Mouse (Mus musculus) lung, embryonic 15.5 days (tissue): ENCODE results near the gene Mtap. TPM values are rescaled to one million over a fixed set of nuclear protein-coding genes. Genes with fewer than 3 reads are reported as not detected.
A peak's percentile ranks its signal among the peaks of the same experiment; 100 is the strongest.

ENCODE experiments used
- ATAC-seq: fragments of 200-750 bp; cut with Nextera tagmentation; 2 replicates; pipeline ENCODE4 v1.8.0; 2017; ENCODE audit warnings: moderate number of reproducible peaks, borderline replicate concordance; ENCODE audit not compliant: low FRiP score, low TSS enrichment; ENCODE audit errors: extremely low read depth
- H3K27ac ChIP-seq: fragments of 300-500 bp; sonication (generic); 2 replicates; pipeline ENCODE4 v1.5.1; 2015; ENCODE audit warnings: moderate library complexity, mild to moderate bottlenecking, inconsistent platforms
- H3K27me3 ChIP-seq: fragments of 300-500 bp; sonication (generic); 2 replicates; pipeline ENCODE4 v1.6.1; 2015; ENCODE audit warnings: inconsistent platforms
- H3K36me3 ChIP-seq: fragments of 300-500 bp; sonication (generic); 2 replicates; pipeline ENCODE4 v1.6.1; 2015; ENCODE audit warnings: inconsistent platforms
- H3K4me1 ChIP-seq: fragments of 300-500 bp; sonication (generic); 2 replicates; pipeline ENCODE4 v1.6.1; 2015; ENCODE audit warnings: inconsistent platforms
- H3K4me2 ChIP-seq: fragments of 300-500 bp; sonication (generic); 2 replicates; pipeline ENCODE4 v1.6.1; 2015; ENCODE audit warnings: inconsistent platforms, mild to moderate bottlenecking, moderate library complexity
- H3K4me3 ChIP-seq: fragments of 300-500 bp; sonication (generic); 2 replicates; pipeline ENCODE4 v1.5.1; 2015; ENCODE audit warnings: mild to moderate bottlenecking, inconsistent platforms
- H3K9ac ChIP-seq: fragments of 300-500 bp; sonication (generic); 2 replicates; pipeline ENCODE4 v1.6.1; 2015; ENCODE audit warnings: inconsistent platforms
- H3K9me3 ChIP-seq: fragments of 300-500 bp; sonication (generic); 2 replicates; pipeline ENCODE4 v1.6.1; 2016; ENCODE audit warnings: inconsistent platforms
- WGBS: fragments of 180-500 bp; shearing (Covaris S2); methylation state at CpG from one replicate; pipeline ENCODE4 v1.1.7; 2015; 5-methylcytosine and 5-hydroxymethylcytosine counted together
- polyA plus RNA-seq: library from polyadenylated mRNA; unstranded; fragments of >200 nt; fragmentation: Nextera tagmentation; extraction: Ambion mirVana; gene quantifications from 2 replicates; pipeline ENCODE4 v1.2.1, GENCODE M21; 2015

Mtap gene
- polyA plus RNA-seq, 1 experiment from 2014 or later, result 57.5 TPM

DNA sequence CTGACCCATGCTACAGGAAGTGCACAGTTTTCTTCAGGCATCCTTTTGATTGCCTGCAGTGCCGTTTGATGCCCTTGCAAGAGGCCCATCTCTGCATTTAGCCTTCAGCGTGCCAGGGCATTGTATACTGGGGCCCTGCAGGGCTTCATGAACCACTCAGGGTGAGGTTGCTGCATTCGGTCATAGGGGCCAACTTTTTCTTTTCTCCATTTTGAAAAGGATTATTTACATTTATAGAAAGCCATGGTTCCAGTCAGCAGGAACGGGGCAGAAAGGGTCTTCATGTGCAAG is 1.4 kb downstream of the Mtap start:
- H3K4me1 ChIP-seq, result peaks cover 37% of the 10 kb centered on the region
- H3K27ac ChIP-seq, result peak overlapping the region; percentile 90
- 10% methylated on average over 4 of the region's 4 CpGs for WGBS
- H3K36me3 ChIP-seq, result no peaks in the 10 kb centered on the region
- peak overlapping the region; percentile 93 for H3K4me2 ChIP-seq
- H3K9me3 ChIP-seq, result no peaks in the 10 kb centered on the region
- H3K9ac ChIP-seq, result peak overlapping the region; percentile 76; the same call in 1 of the 2 replicates
- no peak for ATAC-seq
- no peaks in the 10 kb centered on the region for H3K27me3 ChIP-seq
- peak overlapping the region; percentile 78 for H3K4me3 ChIP-seq

DNA sequence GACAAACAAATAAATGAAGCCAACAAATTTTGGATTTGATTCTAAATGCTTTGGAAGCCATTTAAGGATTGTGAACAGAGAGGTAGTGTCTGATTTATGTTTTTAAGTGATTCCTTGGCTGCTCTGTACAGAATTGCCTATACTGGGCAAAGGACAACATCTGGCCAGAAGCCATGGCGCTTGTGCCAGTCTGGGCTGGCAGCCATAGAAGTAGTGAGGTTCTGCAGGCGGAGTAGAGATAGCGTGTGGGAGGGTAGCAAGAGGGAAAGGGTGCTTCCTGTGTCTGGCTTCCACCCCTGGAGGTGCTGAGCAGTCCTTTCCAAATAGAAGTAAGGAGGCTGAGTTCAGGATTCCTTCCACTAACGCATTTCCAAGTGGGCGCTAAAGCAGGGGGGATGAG is 3.9 kb downstream of the Mtap start:
- Histone ChIP-seq H3K36me3 (no peaks in the 10 kb centered on the region), H3K4me3 (no peak overlapping the region), H3K4me1 (peaks cover 37% of the 10 kb centered on the region), H3K27ac (no peak overlapping the region), H3K9ac (no peak overlapping the region), H3K27me3 (no peaks in the 10 kb centered on the region), H3K4me2 (no peak overlapping the region), H3K9me3 (no peaks in the 10 kb centered on the region)
- WGBS, result 64% methylated on average over 5 of the region's 5 CpGs
- ATAC-seq, result no peak

DNA sequence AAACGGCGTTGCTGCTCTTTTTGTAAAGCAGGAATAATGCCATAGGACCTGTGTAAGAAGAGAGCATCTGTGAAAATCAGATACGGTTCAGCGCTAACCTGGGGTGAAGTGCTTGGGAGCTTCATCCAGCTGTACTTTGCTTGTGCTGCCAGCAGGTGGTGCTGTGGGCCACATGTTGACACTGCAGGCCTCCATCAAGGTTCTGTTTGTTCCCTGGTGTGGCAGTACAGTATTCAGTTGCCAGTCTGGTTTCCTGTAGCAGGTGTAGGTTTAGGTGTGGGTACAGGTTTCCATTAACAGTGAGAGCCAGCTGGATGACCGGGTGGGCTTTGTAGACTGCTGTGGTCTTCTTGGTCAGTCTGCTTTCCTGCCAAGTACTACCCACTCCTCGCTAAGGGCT is 8.5 kb downstream of the Mtap start:
- H3K27me3 ChIP-seq, result no peaks in the 10 kb centered on the region
- H3K9ac ChIP-seq, result no peak overlapping the region
- H3K4me2 ChIP-seq, result no peak overlapping the region
- 0 out of 2 replicates have a peak, but pooled peaks have one; percentile 50 for ATAC-seq
- 40% methylated on average over 6 of the region's 6 CpGs for WGBS
- no peak overlapping the region for H3K27ac ChIP-seq
- no peak overlapping the region for H3K4me3 ChIP-seq
- peaks cover 20% of the 10 kb centered on the region for H3K36me3 ChIP-seq
- H3K9me3 ChIP-seq, result no peaks in the 10 kb centered on the region
- H3K4me1 ChIP-seq, result 0 out of 2 replicates have a peak, but pooled peaks cover 8% of the 10 kb centered on the region

DNA sequence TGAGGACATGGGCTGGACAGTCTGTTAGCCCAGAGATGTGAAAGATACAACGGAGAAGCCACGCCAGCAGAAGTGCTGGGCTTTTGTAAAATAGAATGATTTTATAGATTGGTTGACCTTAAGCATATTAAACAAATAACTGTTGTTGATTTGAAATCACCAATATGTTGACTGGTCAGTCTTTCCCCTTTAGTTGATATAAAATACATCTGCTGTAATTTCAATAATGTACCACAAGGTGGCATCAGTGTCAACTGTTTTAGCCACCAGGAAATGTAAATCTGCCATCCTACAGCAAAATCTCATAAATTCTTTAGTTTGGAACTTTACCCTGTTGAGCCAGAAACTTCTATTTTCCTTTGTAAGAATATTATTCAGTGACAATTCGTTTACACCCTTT is 9.4 kb downstream of the Mtap start:
- 42% methylated on average over 3 of the region's 3 CpGs for WGBS
- Histone ChIP-seq H3K4me3 (no peak overlapping the region), H3K9ac (no peak overlapping the region), H3K9me3 (no peaks in the 10 kb centered on the region), H3K4me1 (no peaks in the 10 kb centered on the region), H3K27ac (no peak overlapping the region), H3K36me3 (peaks cover 20% of the 10 kb centered on the region), H3K4me2 (no peak overlapping the region), H3K27me3 (no peaks in the 10 kb centered on the region)
- ATAC-seq, result no peak

DNA sequence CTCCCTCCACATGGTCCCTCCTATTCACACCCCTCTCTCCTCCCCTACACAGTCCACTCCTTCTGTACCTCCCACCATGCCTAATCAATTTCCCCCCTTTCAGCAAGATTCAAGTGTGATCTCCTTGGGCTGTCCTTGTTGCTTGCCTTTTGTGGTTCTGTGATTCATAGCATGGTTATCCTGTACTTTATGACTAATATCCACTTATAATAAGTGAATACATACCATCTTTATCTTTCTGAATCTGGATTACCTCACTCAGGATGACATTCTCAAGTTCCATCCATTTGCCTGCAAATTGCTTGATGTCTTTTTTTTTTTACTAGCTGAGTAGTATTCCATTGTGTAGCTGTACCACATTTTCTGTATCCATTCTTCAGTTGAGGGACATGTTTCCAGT is 12.3 kb downstream of the Mtap start:
- Histone ChIP-seq H3K9ac (no peak overlapping the region), H3K4me3 (no peak overlapping the region), H3K27ac (no peak overlapping the region), H3K4me1 (no peaks in the 10 kb centered on the region), H3K4me2 (no peak overlapping the region), H3K27me3 (no peaks in the 10 kb centered on the region), H3K9me3 (no peaks in the 10 kb centered on the region), H3K36me3 (peaks cover 20% of the 10 kb centered on the region)
- no peak for ATAC-seq

DNA sequence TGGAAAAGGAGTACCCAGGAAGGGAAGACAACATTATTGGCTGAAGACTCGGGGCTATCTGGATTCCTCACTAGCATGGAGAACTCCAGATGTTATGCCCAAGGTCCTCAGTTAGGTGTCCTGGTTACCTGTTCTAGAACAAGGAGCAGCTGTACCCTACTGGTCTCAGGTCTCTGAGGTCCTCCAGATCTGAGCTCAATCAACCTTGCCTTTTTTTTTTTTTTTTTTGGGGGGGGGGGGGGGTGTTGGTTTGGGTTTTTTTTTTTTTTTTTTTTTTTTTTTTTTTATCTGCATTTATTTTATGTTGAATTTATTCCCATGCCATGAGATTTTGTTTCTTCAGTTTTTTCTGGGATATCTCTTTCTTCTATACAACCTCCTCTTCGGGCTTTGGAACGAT is 24.5 kb downstream of the Mtap start:
- H3K27ac ChIP-seq, result no peak overlapping the region
- no peaks in the 10 kb centered on the region for H3K4me1 ChIP-seq
- H3K27me3 ChIP-seq, result no peaks in the 10 kb centered on the region
- 91% methylated on average over 3 of the region's 3 CpGs for WGBS
- H3K9me3 ChIP-seq, result no peaks in the 10 kb centered on the region
- H3K9ac ChIP-seq, result no peak overlapping the region
- no peak overlapping the region for H3K4me3 ChIP-seq
- no peak overlapping the region for H3K4me2 ChIP-seq
- ATAC-seq, result no peak
- H3K36me3 ChIP-seq, result peaks cover 40% of the 10 kb centered on the region

DNA sequence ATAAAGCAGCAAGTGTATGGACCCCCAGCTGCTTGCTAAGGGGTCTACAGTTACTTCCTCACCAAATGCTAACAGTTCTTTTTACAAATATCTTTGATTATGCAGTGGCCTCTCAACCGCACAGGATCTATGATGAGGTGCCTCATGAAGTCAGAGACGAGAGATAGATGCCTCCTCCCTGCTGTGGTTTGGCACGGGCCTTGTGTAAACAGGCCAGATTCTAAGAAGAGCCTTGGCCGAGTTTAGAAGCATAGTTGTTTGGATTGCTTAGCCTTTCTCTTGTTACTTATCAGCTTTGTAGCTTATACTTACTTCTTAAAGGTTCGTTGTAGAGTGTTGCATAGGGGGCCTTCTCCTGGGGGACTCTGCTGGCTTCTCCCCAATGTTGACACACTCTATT is 25.6 kb downstream of the Mtap start:
- H3K4me1 ChIP-seq, result no peaks in the 10 kb centered on the region
- H3K27me3 ChIP-seq, result no peaks in the 10 kb centered on the region
- ATAC-seq, result no peak
- WGBS, result 41% methylated on average over 5 of the region's 5 CpGs
- no peaks in the 10 kb centered on the region for H3K9me3 ChIP-seq
- peaks cover 39% of the 10 kb centered on the region for H3K36me3 ChIP-seq
- no peak overlapping the region for H3K9ac ChIP-seq
- H3K4me2 ChIP-seq, result no peak overlapping the region
- no peak overlapping the region for H3K27ac ChIP-seq
- H3K4me3 ChIP-seq, result no peak overlapping the region

DNA sequence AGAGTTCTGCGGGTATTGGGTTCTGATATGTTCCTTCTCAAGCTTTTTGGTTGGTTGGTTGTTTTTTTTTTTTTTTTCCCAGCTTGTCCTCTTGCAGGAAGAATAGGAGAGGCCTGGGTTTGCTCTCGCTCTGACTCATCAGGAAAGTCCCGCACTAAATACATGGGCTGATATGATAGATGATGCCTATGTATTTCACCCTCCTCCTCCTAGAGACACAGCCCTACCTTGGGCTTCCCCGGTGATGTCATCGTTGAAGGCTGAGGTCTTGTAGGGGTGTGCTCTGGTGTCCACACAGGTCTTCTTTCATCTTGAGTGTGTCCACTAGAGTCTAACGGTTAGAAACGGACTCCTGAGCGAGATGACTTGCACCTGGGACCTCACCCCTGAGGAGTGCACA is 26.7 kb downstream of the Mtap start:
- no peak overlapping the region for H3K4me2 ChIP-seq
- peak; percentile 14; the same call in 1 of the 2 replicates for ATAC-seq
- no peaks in the 10 kb centered on the region for H3K9me3 ChIP-seq
- no peaks in the 10 kb centered on the region for H3K27me3 ChIP-seq
- H3K9ac ChIP-seq, result no peak overlapping the region
- WGBS, result 92% methylated on average over 8 of the region's 8 CpGs
- H3K4me1 ChIP-seq, result no peaks in the 10 kb centered on the region
- no peak overlapping the region for H3K4me3 ChIP-seq
- H3K36me3 ChIP-seq, result peaks cover 33% of the 10 kb centered on the region
- H3K27ac ChIP-seq, result no peak overlapping the region

DNA sequence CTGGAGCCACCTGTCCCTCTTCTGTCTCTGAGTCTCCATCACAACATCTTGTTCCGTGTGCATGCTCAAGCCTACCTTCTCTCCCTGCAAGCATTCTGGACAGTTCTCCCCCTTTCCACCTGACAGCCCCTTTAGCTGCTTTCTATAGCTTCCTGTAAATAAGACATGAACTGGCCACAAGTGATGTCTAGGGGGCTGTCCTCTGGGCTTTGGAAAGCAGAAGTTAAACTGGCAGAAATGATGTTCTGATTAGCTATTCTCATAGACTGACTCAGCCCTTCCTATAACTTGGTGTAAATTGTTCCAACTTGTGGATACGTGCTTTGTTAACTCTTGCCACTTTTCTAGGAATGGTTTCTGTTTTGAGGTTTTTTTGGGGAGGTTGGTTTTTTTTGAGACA is 27.8 kb downstream of the Mtap start:
- Histone ChIP-seq H3K4me3 (no peak overlapping the region), H3K4me1 (no peaks in the 10 kb centered on the region), H3K4me2 (no peak overlapping the region), H3K9me3 (no peaks in the 10 kb centered on the region), H3K27ac (no peak overlapping the region), H3K9ac (no peak overlapping the region), H3K27me3 (no peaks in the 10 kb centered on the region), H3K36me3 (peaks cover 33% of the 10 kb centered on the region)
- ATAC-seq, result no peak
- 88% methylated on average over 2 of the region's 2 CpGs for WGBS

DNA sequence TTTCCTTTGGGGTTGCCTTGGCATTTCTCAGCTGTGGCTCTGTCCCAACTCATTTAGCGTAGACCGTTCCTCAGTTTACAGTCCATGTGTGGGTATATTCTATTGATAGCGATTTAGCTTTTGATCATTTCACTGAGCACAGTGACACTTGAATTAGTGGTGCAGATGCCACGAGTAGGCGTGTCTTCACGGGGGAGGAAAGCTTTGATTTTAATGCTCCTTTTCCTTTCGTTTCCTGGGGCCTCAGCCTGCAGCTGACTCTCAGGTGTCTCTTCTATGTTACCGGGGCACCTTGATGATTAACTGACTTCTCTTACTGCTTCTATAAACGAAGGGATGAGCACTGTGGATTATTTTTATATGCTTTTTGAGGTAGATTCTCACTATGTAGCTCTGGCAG is 32.0 kb downstream of the Mtap start:
- Histone ChIP-seq H3K36me3 (peaks cover 47% of the 10 kb centered on the region), H3K9me3 (no peaks in the 10 kb centered on the region), H3K9ac (no peak overlapping the region), H3K4me2 (no peak overlapping the region), H3K4me3 (no peak overlapping the region), H3K4me1 (no peaks in the 10 kb centered on the region), H3K27ac (no peak overlapping the region), H3K27me3 (no peaks in the 10 kb centered on the region)
- ATAC-seq, result no peak
- WGBS, result 93% methylated on average over 9 of the region's 9 CpGs

DNA sequence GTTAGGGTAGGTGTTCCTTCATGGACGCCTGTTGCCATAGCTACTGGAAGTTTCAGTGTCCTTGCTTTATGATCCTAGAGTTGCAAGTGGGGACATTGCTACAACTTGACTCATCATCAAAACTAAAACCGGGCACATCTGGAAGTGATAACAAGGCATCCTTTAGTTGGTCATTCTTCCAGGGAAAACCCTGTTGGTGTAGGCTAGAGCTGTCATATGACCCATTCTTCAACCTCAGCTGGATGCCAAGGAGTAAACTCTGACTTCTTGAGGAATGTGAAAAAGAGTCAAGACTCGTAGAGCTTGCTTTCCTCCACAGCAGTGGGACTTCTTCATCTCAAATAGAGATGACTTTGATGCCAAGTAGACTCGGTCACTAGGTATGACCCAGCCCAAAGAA is 32.8 kb downstream of the Mtap start:
- Histone ChIP-seq H3K4me1 (no peaks in the 10 kb centered on the region), H3K36me3 (peaks cover 49% of the 10 kb centered on the region), H3K27me3 (no peaks in the 10 kb centered on the region), H3K27ac (no peak overlapping the region), H3K9me3 (no peaks in the 10 kb centered on the region), H3K4me2 (no peak overlapping the region), H3K4me3 (no peak overlapping the region), H3K9ac (no peak overlapping the region)
- ATAC-seq, result no peak
- 76% methylated on average over 4 of the region's 4 CpGs for WGBS

DNA sequence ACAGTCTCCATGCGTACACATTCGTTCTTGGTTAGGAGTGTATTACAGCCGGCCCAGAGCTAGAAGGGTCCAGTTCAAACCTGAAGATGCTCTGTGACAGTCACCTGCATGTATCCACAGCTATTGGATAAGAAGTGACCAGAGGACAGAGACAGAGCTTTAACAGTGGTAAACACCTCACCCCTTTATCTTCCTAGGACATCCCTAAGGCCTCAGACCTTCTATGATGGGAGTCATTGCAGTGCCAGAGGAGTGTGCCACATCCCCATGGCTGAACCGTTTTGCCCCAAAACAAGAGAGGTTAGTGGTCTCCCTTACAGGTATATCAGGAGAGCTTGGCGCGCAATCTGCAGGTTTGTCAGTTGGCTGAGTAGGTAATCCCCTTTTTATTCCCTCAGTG is 34.0 kb downstream of the Mtap start:
- H3K4me3 ChIP-seq, result no peak overlapping the region
- no peaks in the 10 kb centered on the region for H3K4me1 ChIP-seq
- no peak overlapping the region for H3K9ac ChIP-seq
- 94% methylated on average over 6 of the region's 6 CpGs for WGBS
- H3K9me3 ChIP-seq, result no peaks in the 10 kb centered on the region
- H3K36me3 ChIP-seq, result peaks cover 53% of the 10 kb centered on the region
- no peak overlapping the region for H3K27ac ChIP-seq
- no peaks in the 10 kb centered on the region for H3K27me3 ChIP-seq
- ATAC-seq, result no peak
- H3K4me2 ChIP-seq, result no peak overlapping the region

DNA sequence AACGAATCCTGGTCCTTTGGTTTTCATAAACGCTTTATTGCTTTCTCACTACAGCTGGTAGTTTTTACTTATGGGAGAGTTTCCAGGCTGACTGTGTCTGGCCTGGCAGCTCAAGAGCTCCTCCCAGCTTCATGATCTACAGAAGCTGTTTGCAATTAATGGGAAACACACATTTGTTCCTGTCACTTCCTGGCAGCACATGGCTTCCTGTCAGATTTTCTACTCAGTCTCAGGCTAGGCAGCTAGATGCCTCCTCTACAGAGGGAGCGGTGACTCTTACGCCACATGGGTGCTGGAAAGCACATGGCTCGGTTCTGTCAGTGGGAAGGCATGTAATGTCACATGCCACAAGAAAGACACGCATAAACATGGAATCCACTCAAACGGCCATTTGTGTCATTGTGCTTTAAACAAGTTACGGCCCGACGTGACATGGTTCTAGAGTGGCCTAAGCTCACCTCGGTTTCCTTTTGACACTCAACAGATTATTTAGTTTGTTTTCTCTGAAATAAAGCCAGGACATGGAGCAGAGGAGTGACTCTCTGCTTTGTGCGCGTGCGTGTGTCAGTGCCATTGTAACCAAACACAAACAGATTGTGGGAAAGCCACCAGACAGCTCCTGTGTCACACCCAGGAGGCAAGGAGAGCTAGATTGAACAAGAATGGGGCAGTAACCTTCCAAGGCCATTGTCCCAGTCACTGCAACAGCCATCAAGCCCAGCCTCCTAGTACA is 36.1 kb downstream of the Mtap start:
- 91% methylated on average over 14 of the region's 14 CpGs for WGBS
- H3K9ac ChIP-seq, result no peak overlapping the region
- no peak for ATAC-seq
- H3K4me3 ChIP-seq, result no peak overlapping the region
- no peak overlapping the region for H3K4me2 ChIP-seq
- no peaks in the 10 kb centered on the region for H3K4me1 ChIP-seq
- H3K36me3 ChIP-seq, result peaks cover 56% of the 10 kb centered on the region
- H3K27me3 ChIP-seq, result no peaks in the 10 kb centered on the region
- H3K9me3 ChIP-seq, result no peaks in the 10 kb centered on the region
- H3K27ac ChIP-seq, result no peak overlapping the region
